Mouse (Mus musculus) liver, postnatal 0 days (tissue): ENCODE measurements around the gene Sec22c. TPM values are rescaled to one million over a fixed set of nuclear protein-coding genes. Genes with fewer than 3 reads are reported as not detected.

Experiments
- ATAC-seq: fragments of 200-750 bp; cut with Nextera tagmentation; 2 replicates; pipeline ENCODE4 v1.8.0; 2017; ENCODE audit warnings: mild to moderate bottlenecking, moderate library complexity
- DNase-seq: peaks from one replicate; pipeline ENCODE4 v3.0.0-alpha.2; 2016
- H3K27ac ChIP-seq: fragments of 300-500 bp; sonication (generic); 2 replicates; pipeline ENCODE4 v1.5.1; 2014; ENCODE audit warnings: antibody characterized with exemption, moderate library complexity, mild to moderate bottlenecking, low read depth
- H3K27me3 ChIP-seq: fragments of 300-500 bp; sonication (generic); 2 replicates; pipeline ENCODE4 v1.6.1; 2014; ENCODE audit warnings: low read length, control low read depth, mixed read lengths; ENCODE audit not compliant: insufficient read depth
- H3K36me3 ChIP-seq: fragments of 300-500 bp; sonication (generic); replicated peaks from 2 replicates; pipeline ENCODE4 v1.6.1; 2014; ENCODE audit warnings: mild to moderate bottlenecking, control low read depth, low read length, moderate library complexity, mixed read lengths; ENCODE audit not compliant: insufficient read depth
- H3K4me1 ChIP-seq: fragments of 300-500 bp; sonication (generic); 2 replicates; pipeline ENCODE4 v1.6.1; 2014; ENCODE audit warnings: antibody characterized with exemption, mild to moderate bottlenecking, control low read depth; ENCODE audit not compliant: insufficient read depth
- H3K4me2 ChIP-seq: fragments of 300-500 bp; sonication (generic); 2 replicates; pipeline ENCODE4 v1.6.1; 2014; ENCODE audit warnings: low read depth, mild to moderate bottlenecking, low read length, moderate library complexity, mixed read lengths
- H3K4me3 ChIP-seq: fragments of 300-500 bp; sonication (generic); 2 replicates; pipeline ENCODE4 v1.5.1; 2014; ENCODE audit warnings: low read depth, low read length
- H3K9ac ChIP-seq: fragments of 300-500 bp; sonication (generic); replicated peaks from 2 replicates; pipeline ENCODE4 v1.6.1; 2014; ENCODE audit warnings: mild to moderate bottlenecking, moderate library complexity
- H3K9me3 ChIP-seq: fragments of 300-500 bp; sonication (generic); 2 replicates; pipeline ENCODE4 v1.6.1; 2016; ENCODE audit warnings: mild to moderate bottlenecking, control low read depth, low read length, mixed read lengths
- CTCF ChIP-seq: sonication (generic); IDR thresholded peaks from 2 replicates; pipeline ENCODE4 v1.5.1; 2016; ENCODE audit warnings: antibody characterized with exemption, low read depth
- EP300 ChIP-seq: IDR thresholded peaks from 2 replicates; pipeline ENCODE4 v1.6.1; 2016; ENCODE audit warnings: antibody characterized with exemption, low read depth, mild to moderate bottlenecking
- WGBS: fragments of 180-500 bp; shearing (Covaris S2); extraction: QIAGEN DNeasy Blood & Tissue Kit; methylation state at CpG from one replicate; pipeline ENCODE4 v1.1.7; 2014; ENCODE audit not compliant: insufficient replicate concordance; 5-methylcytosine and 5-hydroxymethylcytosine counted together
- polyA plus RNA-seq: library from polyadenylated mRNA; unstranded; fragments of >200 nt; fragmentation: Nextera tagmentation; extraction: Ambion mirVana; gene quantifications from 2 replicates; pipeline ENCODE4 v1.2.1, GENCODE M21; 2015

The Sec22c gene
- polyA plus RNA-seq, 1 experiment from 2014 or later, result 4.4 TPM

DNA sequence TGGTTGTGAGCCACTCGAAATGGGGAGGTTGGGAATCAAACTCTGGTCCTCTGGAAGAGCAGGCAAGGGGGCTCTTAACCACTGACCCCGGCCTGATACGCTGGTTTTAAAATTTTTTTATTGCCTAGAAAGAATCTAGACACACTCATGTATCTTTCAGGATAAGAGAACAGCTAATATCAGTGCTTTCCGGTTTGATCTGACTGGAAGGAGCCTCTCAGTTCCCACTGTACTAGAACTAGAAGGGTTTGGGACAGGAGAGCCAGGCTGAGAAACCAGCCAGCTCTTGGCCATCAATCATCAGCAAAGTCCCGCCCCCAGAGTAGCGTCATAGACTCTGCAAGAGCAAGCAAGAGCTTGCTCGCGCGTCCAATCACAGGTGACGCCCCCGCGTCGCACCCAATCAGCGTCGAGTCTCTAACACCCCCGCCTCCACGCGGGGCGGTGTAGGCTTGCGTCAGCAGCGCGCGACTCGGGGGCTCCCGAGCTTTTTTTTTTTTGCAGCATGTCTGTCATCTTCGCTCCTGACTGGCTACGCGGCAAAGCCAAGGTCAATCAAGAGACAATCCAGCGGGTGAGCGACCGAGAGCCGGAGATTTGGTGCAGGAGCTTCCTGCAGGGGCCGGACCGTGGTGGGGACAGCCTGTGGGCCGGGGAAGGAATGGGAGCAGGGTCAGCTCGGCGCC is 4.8 kb upstream of the Sec22c start, which contains the start of gene Ss18l2:
Gene Ss18l2, plus strand, starts transcription at position 432 of the 686 bp plus-strand sequence.
- DNase-seq, result peak; percentile 99
- Histone ChIP-seq H3K4me2 (peak within 1 kb of the TSS; percentile 79), H3K9ac (peak within 1 kb of the TSS; percentile 89), H3K27ac (peak within 1 kb of the TSS; percentile 97), H3K9me3 (no peaks in the 10 kb centered on the region), H3K4me3 (peak within 1 kb of the TSS; percentile 85), H3K36me3 (peaks cover 12% of the 10 kb centered on the region; the same call in 1 of the 2 replicates), H3K4me1 (peaks cover 22% of the 10 kb centered on the region), H3K27me3 (no peaks in the 10 kb centered on the region)
- TF ChIP-seq CTCF (no peak), EP300 (peak; percentile 67; the same call in 1 of the 2 replicates)
- peak; percentile 94 for ATAC-seq
- WGBS, result 4% methylated on average over 37 of the region's 37 CpGs

DNA sequence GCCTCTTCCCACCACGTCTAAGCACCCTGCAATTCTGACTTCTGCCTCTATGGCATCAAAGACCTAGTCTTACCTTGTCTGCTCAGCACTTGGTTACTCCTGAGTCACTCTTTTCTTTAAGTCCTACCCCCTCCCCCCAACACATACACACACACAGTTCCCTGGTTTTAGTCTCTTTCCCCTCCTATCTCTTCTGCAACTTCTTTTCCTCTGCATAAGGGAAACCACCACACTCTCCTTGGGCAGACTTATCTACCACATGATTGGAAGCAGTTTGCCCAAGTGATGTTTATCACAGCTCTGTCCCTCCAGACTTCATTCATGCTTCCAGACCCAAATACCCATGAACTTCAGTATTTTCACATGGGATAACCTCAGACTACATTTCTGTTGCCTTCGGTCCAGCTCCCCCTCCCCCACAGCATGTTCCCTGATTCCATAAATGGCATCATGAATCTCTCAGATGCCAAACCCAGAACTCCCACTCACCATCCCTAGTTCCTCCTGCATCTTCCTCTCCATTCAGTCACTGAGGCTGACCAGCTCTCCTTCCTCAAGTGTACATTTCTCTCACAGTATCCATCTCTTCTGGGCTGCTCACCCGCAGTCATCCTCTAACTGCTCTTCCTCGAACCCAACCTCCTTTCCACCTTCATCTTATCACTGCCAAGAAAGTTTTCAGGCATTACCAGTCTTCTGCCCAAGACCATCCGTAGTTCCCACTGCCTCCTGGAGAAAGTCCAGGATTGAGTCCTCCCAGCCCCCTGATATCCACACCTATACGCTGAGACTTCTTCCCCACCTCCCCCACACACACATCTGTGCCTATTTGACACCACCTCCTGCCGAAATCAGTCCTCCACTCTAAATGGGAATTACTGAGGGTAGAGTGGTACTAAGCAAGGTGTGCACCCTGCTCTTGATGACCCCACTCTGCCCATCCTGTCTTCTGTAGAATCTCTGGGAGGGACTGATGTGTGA is 3.5 kb upstream of the Sec22c start:
- Histone ChIP-seq H3K27me3 (no peaks in the 10 kb centered on the region), H3K4me3 (no peak overlapping the region), H3K9me3 (no peaks in the 10 kb centered on the region), H3K36me3 (peaks cover 12% of the 10 kb centered on the region; the same call in 1 of the 2 replicates), H3K4me2 (no peak overlapping the region), H3K4me1 (peaks cover 29% of the 10 kb centered on the region), H3K27ac (no peak overlapping the region), H3K9ac (no peak overlapping the region)
- ATAC-seq (no peak), DNase-seq (peak; percentile 10)
- no peak for TF ChIP-seq CTCF
- TF ChIP-seq EP300, result no peak
- 61% methylated on average over 7 of the region's 7 CpGs for WGBS

DNA sequence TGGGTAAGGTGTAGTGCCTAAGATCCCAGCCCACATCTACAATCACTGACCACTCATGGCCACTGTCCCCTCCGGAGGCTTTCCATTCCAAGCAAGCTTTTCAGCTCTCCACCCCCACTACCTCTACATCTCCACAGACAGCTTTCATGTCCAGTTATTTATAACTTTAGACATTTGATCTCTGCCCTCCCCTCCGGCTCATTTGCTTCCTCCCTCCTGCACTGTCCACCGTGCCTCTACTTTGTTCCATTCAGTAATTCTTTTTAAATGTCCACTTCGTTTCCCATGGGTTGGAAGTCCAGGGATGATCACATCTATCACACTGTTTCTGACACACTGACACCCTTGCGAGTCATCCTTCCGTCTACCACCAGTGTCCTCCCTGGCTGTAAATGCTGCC is 2.5 kb upstream of the Sec22c start:
- H3K9me3 ChIP-seq, result no peaks in the 10 kb centered on the region
- TF ChIP-seq CTCF (no peak), EP300 (no peak)
- H3K4me3 ChIP-seq, result no peak overlapping the region
- DNase-seq, result no peak
- H3K27ac ChIP-seq, result no peak overlapping the region
- WGBS, result 62% methylated on average over 6 of the region's 6 CpGs
- no peak for ATAC-seq
- no peak overlapping the region for H3K9ac ChIP-seq
- H3K4me1 ChIP-seq, result peaks cover 33% of the 10 kb centered on the region
- H3K4me2 ChIP-seq, result peak overlapping the region; percentile 6; the same call in 1 of the 2 replicates
- peaks cover 8% of the 10 kb centered on the region; the same call in 1 of the 2 replicates for H3K36me3 ChIP-seq
- H3K27me3 ChIP-seq, result no peaks in the 10 kb centered on the region

DNA sequence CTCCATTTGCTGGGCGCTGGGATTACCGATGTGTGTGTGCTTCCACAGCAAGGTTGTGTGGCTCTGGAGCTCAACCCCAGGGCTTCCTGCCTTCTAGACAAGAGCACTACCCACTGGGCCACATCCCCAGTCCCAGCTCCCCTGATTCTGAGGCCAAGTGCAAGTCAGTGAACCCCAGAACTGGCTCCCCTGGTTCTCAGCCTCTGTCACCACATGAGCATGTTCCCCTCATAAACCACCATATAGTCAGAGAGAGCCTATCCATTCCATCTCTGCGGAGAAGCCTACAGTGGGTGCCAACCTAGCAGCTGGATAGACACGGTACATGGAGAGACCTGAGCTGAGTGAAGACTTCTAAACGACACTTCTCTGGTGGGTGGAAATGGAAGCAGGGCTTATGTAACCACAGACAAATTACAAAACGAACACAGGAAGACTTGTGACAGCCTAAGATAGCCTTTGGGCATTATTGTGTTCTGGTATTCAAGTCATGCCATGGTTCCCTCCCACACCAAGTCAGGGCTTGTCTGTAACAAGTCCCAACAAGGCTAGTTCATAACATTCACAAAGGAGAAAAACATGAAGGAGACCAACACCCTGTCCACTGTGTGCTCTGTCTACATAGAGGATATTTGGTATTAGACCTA is 862 bp upstream of the Sec22c start:
- H3K4me2 ChIP-seq, result peak overlapping the region; percentile 84
- no peak for TF ChIP-seq EP300
- TF ChIP-seq CTCF, result no peak
- WGBS, result 59% methylated on average over 6 of the region's 6 CpGs
- H3K27me3 ChIP-seq, result no peaks in the 10 kb centered on the region
- H3K27ac ChIP-seq, result peak overlapping the region; percentile 96
- H3K4me1 ChIP-seq, result peaks cover 28% of the 10 kb centered on the region
- DNase-seq, result no peak
- peak overlapping the region; percentile 67; the same call in 1 of the 2 replicates for H3K9ac ChIP-seq
- no peaks in the 10 kb centered on the region for H3K9me3 ChIP-seq
- no peaks in the 10 kb centered on the region for H3K36me3 ChIP-seq
- ATAC-seq, result no peak
- H3K4me3 ChIP-seq, result no peak overlapping the region

DNA sequence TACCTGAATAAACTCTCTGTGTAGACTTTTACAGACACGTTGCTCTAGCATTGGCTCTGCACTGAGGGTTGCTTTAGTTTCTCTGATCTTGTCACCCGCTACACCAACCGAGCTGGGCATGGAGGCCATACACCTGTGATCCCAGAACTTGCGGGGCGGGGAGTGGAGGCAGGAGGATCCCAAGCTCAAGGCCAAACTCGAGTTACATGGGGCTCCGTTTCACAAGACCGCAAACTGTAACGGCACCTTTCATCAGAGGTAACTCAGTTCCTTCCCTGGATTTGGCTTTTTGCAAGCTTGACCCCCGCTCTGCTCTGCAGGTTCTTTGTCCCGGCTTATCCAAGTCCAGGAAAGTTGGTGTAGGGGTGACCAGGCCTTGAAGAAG is 1.0 kb downstream of the Sec22c start:
- Histone ChIP-seq H3K27ac (peak overlapping the region; percentile 96), H3K4me2 (peak overlapping the region; percentile 84), H3K9me3 (no peaks in the 10 kb centered on the region), H3K9ac (peak overlapping the region; percentile 67), H3K4me1 (peaks cover 23% of the 10 kb centered on the region), H3K4me3 (peak overlapping the region; percentile 78), H3K36me3 (no peaks in the 10 kb centered on the region), H3K27me3 (no peaks in the 10 kb centered on the region)
- WGBS, result 33% methylated on average over 11 of the region's 11 CpGs
- TF ChIP-seq CTCF (no peak), EP300 (no peak)
- ATAC-seq (no peak), DNase-seq (no peak)
